ENCODE assay signal across 9 mouse cellular contexts in genomic region chr8:94182055-94182929, GRCm38 (mm10). TPM values are rescaled to one million over a fixed set of nuclear protein-coding genes. Genes with fewer than 3 reads are reported as not detected.
DNase-seq lines count a peak whose midpoint lies in the region; ATAC-seq and TF ChIP-seq lines count a peak whose summit lies in the region.
"Had no signal": no experiment of that assay in that cellular context is flagged by ENCODE, and none has a peak within 500 bp of the region (broad histone marks: within the 10 kb centered on the region; RNA-seq: fewer than 3 reads in every experiment).

No protein-coding gene starts in this region.

- no peak for DNase-seq in heart, postnatal 0 days (ENCODE audit: low spot score)
- DNase-seq in heart, postnatal 36 days = no peak
- no peak for DNase-seq in embryonic facial prominence, embryonic 14.5 days (ENCODE audit: low spot score)
- no peak for DNase-seq in liver, embryonic 13.5 days
- DNase-seq in adrenal gland, adult 18-20 months (ENCODE audit: low spot score in 2 of 2) = no peak
- DNase-seq in right cerebral cortex, postnatal 25 days = no peak

- peak overlapping the region; percentile 77 for H3K27ac ChIP-seq in heart, postnatal 0 days (ENCODE audit: low read depth)
- peak overlapping the region; percentile 92 for H3K27ac ChIP-seq in ES-Bruce4 (ENCODE audit: insufficient read depth, low read length)
- no peak overlapping the region for H3K27ac ChIP-seq in embryonic facial prominence, embryonic 14.5 days (replicated peaks; ENCODE audit: low read depth, low read length)
- peak overlapping the region; percentile 97 for H3K27ac ChIP-seq in liver, embryonic 13.5 days

- TF ChIP-seq POLR2A in ES-Bruce4 (IDR thresholded peaks at IDR 0.05; ENCODE audit: insufficient read depth, low read length) = no peak

- TF ChIP-seq CTCF in heart, postnatal 0 days (IDR thresholded peaks at IDR 0.05; ENCODE audit: low read depth) = no peak
- no peak for TF ChIP-seq CTCF in ES-Bruce4 (IDR thresholded peaks at IDR 0.05; ENCODE audit: low read depth, low read length)

- 65% methylated on average over 13 of the region's 13 CpGs for WGBS in heart, postnatal 0 days
- 58% methylated on average over 13 of the region's 13 CpGs for WGBS in embryonic facial prominence, embryonic 14.5 days
- WGBS in liver, embryonic 13.5 days (ENCODE audit: insufficient replicate concordance) = 57% methylated on average over 13 of the region's 13 CpGs

- H3K9ac ChIP-seq in heart, postnatal 0 days (replicated peaks; ENCODE audit: low read depth, low read length) = peak overlapping the region; percentile 41; the same call in 1 of the 2 replicates
- peak overlapping the region; percentile 48 for H3K9ac ChIP-seq in ES-Bruce4 (ENCODE audit: low read depth, poor library complexity, severe bottlenecking)
- no peak overlapping the region for H3K9ac ChIP-seq in embryonic facial prominence, embryonic 14.5 days (ENCODE audit: low read depth, low read length)
- peak overlapping the region; percentile 71 for H3K9ac ChIP-seq in liver, embryonic 13.5 days

- no peak for ATAC-seq in heart, postnatal 0 days (ENCODE audit: insufficient read depth, low read depth)
- no peak for ATAC-seq in embryonic facial prominence, embryonic 14.5 days (ENCODE audit: low read depth)
- no peak for ATAC-seq in liver, embryonic 13.5 days (ENCODE audit: low read depth)
- no peak for ATAC-seq in monocyte, adult 5-6 weeks (replicated peaks; ENCODE audit: insufficient number of reproducible peaks, low FRiP score, low TSS enrichment, poor library complexity, severe bottlenecking)

- no peaks in the 10 kb centered on the region for H3K9me3 ChIP-seq in heart, postnatal 0 days (replicated peaks; ENCODE audit: control insufficient read depth, low read length)
- no peaks in the 10 kb centered on the region for H3K9me3 ChIP-seq in ES-Bruce4 (replicated peaks; ENCODE audit: control insufficient read depth, insufficient read depth, low read length, poor library complexity, severe bottlenecking)
- no peaks in the 10 kb centered on the region for H3K9me3 ChIP-seq in embryonic facial prominence, embryonic 14.5 days (ENCODE audit: control insufficient read depth, low read length)
- H3K9me3 ChIP-seq in liver, embryonic 13.5 days (replicated peaks) = no peaks in the 10 kb centered on the region

- peak overlapping the region; percentile 58 for H3K4me2 ChIP-seq in heart, postnatal 0 days (ENCODE audit: low read depth, low read length)
- peak overlapping the region; percentile 48 for H3K4me2 ChIP-seq in embryonic facial prominence, embryonic 14.5 days (ENCODE audit: low read depth, low read length)
- H3K4me2 ChIP-seq in liver, embryonic 13.5 days = peak overlapping the region; percentile 90

- H3K36me3 ChIP-seq in heart, postnatal 0 days (replicated peaks; ENCODE audit: control insufficient read depth, insufficient read depth, low read length) = no peaks in the 10 kb centered on the region
- peaks cover 3% of the 10 kb centered on the region; the same call in 1 of the 2 replicates for H3K36me3 ChIP-seq in ES-Bruce4 (ENCODE audit: control insufficient read depth, insufficient read depth, low read length, poor library complexity, severe bottlenecking)
- no peaks in the 10 kb centered on the region for H3K36me3 ChIP-seq in embryonic facial prominence, embryonic 14.5 days (ENCODE audit: control insufficient read depth, insufficient read depth, low read length)
- peaks cover 17% of the 10 kb centered on the region for H3K36me3 ChIP-seq in liver, embryonic 13.5 days

- H3K4me3 ChIP-seq in heart, postnatal 0 days (ENCODE audit: low read depth, low read length) = peak overlapping the region; percentile 31
- H3K4me3 ChIP-seq in ES-Bruce4 (ENCODE audit: low read depth, low read length) = peak overlapping the region; percentile 55
- H3K4me3 ChIP-seq in embryonic facial prominence, embryonic 14.5 days (ENCODE audit: low read depth, low read length) = no peak overlapping the region
- peak overlapping the region; percentile 80 for H3K4me3 ChIP-seq in liver, embryonic 13.5 days (replicated peaks)

- peaks cover 21% of the 10 kb centered on the region for H3K27me3 ChIP-seq in heart, postnatal 0 days (ENCODE audit: control insufficient read depth, insufficient read depth, low read length)
- H3K27me3 ChIP-seq in ES-Bruce4 (ENCODE audit: control insufficient read depth, insufficient read depth, low read length, poor library complexity, severe bottlenecking) = no peaks in the 10 kb centered on the region
- peaks cover 87% of the 10 kb centered on the region for H3K27me3 ChIP-seq in embryonic facial prominence, embryonic 14.5 days (replicated peaks; ENCODE audit: control insufficient read depth, insufficient read depth, low read length)
- peaks cover 26% of the 10 kb centered on the region for H3K27me3 ChIP-seq in liver, embryonic 13.5 days

- intact Hi-C loops in heart, postnatal 36 days (cut with DNase I) = no loop called here

- peaks cover 21% of the 10 kb centered on the region for H3K4me1 ChIP-seq in heart, postnatal 0 days (ENCODE audit: control insufficient read depth, insufficient read depth)
- H3K4me1 ChIP-seq in ES-Bruce4 (ENCODE audit: control insufficient read depth, insufficient read depth, low read length) = peaks cover 4% of the 10 kb centered on the region
- H3K4me1 ChIP-seq in embryonic facial prominence, embryonic 14.5 days (ENCODE audit: control insufficient read depth, insufficient read depth, low read length) = peaks cover 2% of the 10 kb centered on the region; the same call in 1 of the 2 replicates
- peaks cover 86% of the 10 kb centered on the region for H3K4me1 ChIP-seq in liver, embryonic 13.5 days (replicated peaks)

- TF ChIP-seq EP300 in heart, postnatal 0 days (IDR thresholded peaks at IDR 0.05; ENCODE audit: low read depth) = no peak
- TF ChIP-seq EP300 in ES-Bruce4 (IDR thresholded peaks at IDR 0.05; ENCODE audit: insufficient read depth, low read depth, low read length) = no peak

RNA-seq across cellular contexts. Expression of gene Mt1, which starts 3.4 kb away (rescaled TPM):
- total RNA-seq in heart, postnatal 0 days (2014; rRNA removed; ENCODE audit: low replicate concordance) = 1,123 and 1,581 TPM in 2 replicates
- 783 and 795 TPM in 2 replicates for polyA plus RNA-seq in heart, postnatal 0 days (2015; fragmentation: Nextera tagmentation; extraction: Ambion mirVana)
- total RNA-seq in heart, postnatal 36 days (2021) = 100 to 1,000 TPM; 482 to 504 TPM
- 867 and 876 TPM in 2 replicates for polyA plus RNA-seq in ES-Bruce4 (2011; ENCODE audit: insufficient read depth, insufficient read length, low read depth, missing spikeins)
- polyA plus RNA-seq in embryonic facial prominence, embryonic 14.5 days (2014; fragmentation: Nextera tagmentation; extraction: Ambion mirVana) = 167 and 193 TPM in 2 replicates
- 3,562 and 4,215 TPM in 2 replicates for polyA plus RNA-seq in liver, embryonic 13.5 days (2015; fragmentation: Nextera tagmentation; extraction: Ambion mirVana)
- 7.1 to 8.5 TPM (median 8.2 TPM) in 3 replicates for total RNA-seq in monocyte, adult 5-6 weeks (2017)
- 100 to 1,000 TPM; 291 to 329 TPM for total RNA-seq in adrenal gland, adult 18-20 months (2021)

RNA-seq across cellular contexts. Expression of gene Mt2, which starts 9.8 kb away (rescaled TPM):
- total RNA-seq in heart, postnatal 0 days (2014; rRNA removed; ENCODE audit: low replicate concordance) = 87.5 and 117 TPM in 2 replicates
- 65.7 and 83.0 TPM in 2 replicates for polyA plus RNA-seq in heart, postnatal 0 days (2015; fragmentation: Nextera tagmentation; extraction: Ambion mirVana)
- 100 to 1,000 TPM; 160 to 162 TPM for total RNA-seq in heart, postnatal 36 days (2021)
- polyA plus RNA-seq in ES-Bruce4 (2011; ENCODE audit: insufficient read depth, insufficient read length, low read depth, missing spikeins) = 1,296 and 1,384 TPM in 2 replicates
- polyA plus RNA-seq in embryonic facial prominence, embryonic 14.5 days (2014; fragmentation: Nextera tagmentation; extraction: Ambion mirVana) = 57.5 and 60.3 TPM in 2 replicates
- 1,104 and 1,162 TPM in 2 replicates for polyA plus RNA-seq in liver, embryonic 13.5 days (2015; fragmentation: Nextera tagmentation; extraction: Ambion mirVana)
- 3.1 TPM in 1 of 3 replicates, not detected in the others for total RNA-seq in monocyte, adult 5-6 weeks (2017)
- 100 to 1,000 TPM; 203 to 204 TPM for total RNA-seq in adrenal gland, adult 18-20 months (2021)

RNA-seq across cellular contexts. Expression of gene Mt3, which starts 29.9 kb away (rescaled TPM):
- total RNA-seq in heart, postnatal 0 days (2014; rRNA removed; ENCODE audit: low replicate concordance) = 145 and 217 TPM in 2 replicates
- 67.4 and 72.3 TPM in 2 replicates for polyA plus RNA-seq in heart, postnatal 0 days (2015; fragmentation: Nextera tagmentation; extraction: Ambion mirVana)
- total RNA-seq in heart, postnatal 36 days (2021) = 1 to 10 TPM; 1.9 to 4.1 TPM
- polyA plus RNA-seq in ES-Bruce4 (2011; ENCODE audit: insufficient read depth, insufficient read length, low read depth, missing spikeins) = 3.9 and 5.4 TPM in 2 replicates
- 10.8 and 14.1 TPM in 2 replicates for polyA plus RNA-seq in embryonic facial prominence, embryonic 14.5 days (2014; fragmentation: Nextera tagmentation; extraction: Ambion mirVana)
- 0.45 and 0.47 TPM in 2 replicates for polyA plus RNA-seq in liver, embryonic 13.5 days (2015; fragmentation: Nextera tagmentation; extraction: Ambion mirVana)
- not detected in 3 replicates for total RNA-seq in monocyte, adult 5-6 weeks (2017)
- 1 to 10 TPM; 4.5 to 7.2 TPM for total RNA-seq in adrenal gland, adult 18-20 months (2021)

RNA-seq across cellular contexts. Expression of gene Nup93, which starts 32.1 kb away (rescaled TPM):
- 21.9 and 71.8 TPM in 2 replicates for total RNA-seq in heart, postnatal 0 days (2014; rRNA removed; ENCODE audit: low replicate concordance)
- polyA plus RNA-seq in heart, postnatal 0 days (2015; fragmentation: Nextera tagmentation; extraction: Ambion mirVana) = 29.8 and 31.4 TPM in 2 replicates
- total RNA-seq in heart, postnatal 36 days (2021) = 10 to 100 TPM; 15.1 to 15.2 TPM
- 104 and 106 TPM in 2 replicates for polyA plus RNA-seq in ES-Bruce4 (2011; ENCODE audit: insufficient read depth, insufficient read length, low read depth, missing spikeins)
- polyA plus RNA-seq in embryonic facial prominence, embryonic 14.5 days (2014; fragmentation: Nextera tagmentation; extraction: Ambion mirVana) = 60.9 and 77.0 TPM in 2 replicates
- 58.7 and 65.6 TPM in 2 replicates for polyA plus RNA-seq in liver, embryonic 13.5 days (2015; fragmentation: Nextera tagmentation; extraction: Ambion mirVana)
- 11.8 to 21.1 TPM (median 12.5 TPM) in 3 replicates for total RNA-seq in monocyte, adult 5-6 weeks (2017)
- total RNA-seq in adrenal gland, adult 18-20 months (2021) = 10 to 100 TPM; 10.7 to 11.3 TPM

RNA-seq across cellular contexts. Expression of gene Mt4, which starts 45.3 kb away (rescaled TPM):
- total RNA-seq in heart, postnatal 0 days (2014; rRNA removed; ENCODE audit: low replicate concordance) = not detected in 2 replicates
- not detected in 2 replicates for polyA plus RNA-seq in heart, postnatal 0 days (2015; fragmentation: Nextera tagmentation; extraction: Ambion mirVana)
- total RNA-seq in heart, postnatal 36 days (2021) = not detected
- polyA plus RNA-seq in ES-Bruce4 (2011; ENCODE audit: insufficient read depth, insufficient read length, low read depth, missing spikeins) = 3.0 TPM in 1 of 2 replicates, not detected in the other
- 1.4 TPM in 1 of 2 replicates, not detected in the other for polyA plus RNA-seq in embryonic facial prominence, embryonic 14.5 days (2014; fragmentation: Nextera tagmentation; extraction: Ambion mirVana)
- 0.78 and 0.98 TPM in 2 replicates for polyA plus RNA-seq in liver, embryonic 13.5 days (2015; fragmentation: Nextera tagmentation; extraction: Ambion mirVana)
- total RNA-seq in monocyte, adult 5-6 weeks (2017) = not detected in 3 replicates
- total RNA-seq in adrenal gland, adult 18-20 months (2021) = not detected
- total RNA-seq: layer of hippocampus, postnatal 10 days had no signal

Comparison
In these comparisons a context has a peak if more than half of its experiments do, and no peak if none do; other contexts are left out.
1. RNA of gene Mt3, which starts 29.9 kb away (total RNA-seq): 145 to 217 TPM in heart, postnatal 0 days; 4.5 to 7.2 TPM in adrenal gland, adult 18-20 months, 1.9 to 4.1 TPM in heart, postnatal 36 days and not detected in monocyte, adult 5-6 weeks; every median in the first group is over 10 times any median in the second.
2. RNA of gene Mt1, which starts 3.4 kb away (total RNA-seq): 1,123 to 1,581 TPM in heart, postnatal 0 days, 482 to 504 TPM in heart, postnatal 36 days and 291 to 329 TPM in adrenal gland, adult 18-20 months; 7.1 to 8.5 TPM in monocyte, adult 5-6 weeks; every median in the first group is over 10 times any median in the second.
3. RNA of gene Mt2, which starts 9.8 kb away (total RNA-seq): 203 to 204 TPM in adrenal gland, adult 18-20 months, 160 to 162 TPM in heart, postnatal 36 days and 87.5 to 117 TPM in heart, postnatal 0 days; 3.1 TPM in monocyte, adult 5-6 weeks; every median in the first group is over 10 times any median in the second.
4. Peak in every context shown above with its lines, with median percentiles within 50 percentile points of each other: H3K4me2 ChIP-seq.